Mouse (Mus musculus): ENCODE data around the gene Tpbg. TPM values are rescaled to one million over a fixed set of nuclear protein-coding genes. Genes with fewer than 3 reads are reported as not detected.

Tpbg gene
- polyA plus RNA-seq, 1 experiment from 2014 or later: 18.2 TPM

GRCm38 (mm10) chr9:85843031-85843890 is 1.1 kb downstream of the Tpbg start:
- ATAC-seq (ENCODE audit: low FRiP score, low TSS enrichment): peak; percentile 69
- Histone ChIP-seq H3K4me1 (ENCODE audit: insufficient read depth, low read length) (peaks cover 17% of the 10 kb centered on the region), H3K4me2 (replicated peaks; ENCODE audit: low read depth, low read length) (peak overlapping the region; percentile 95), H3K27ac (ENCODE audit: low read length) (peak overlapping the region; percentile 93), H3K27me3 (ENCODE audit: insufficient read depth, low read length) (0 out of 2 replicates have a peak, but pooled peaks cover 5% of the 10 kb centered on the region), H3K9me3 (ENCODE audit: low read length) (no peaks in the 10 kb centered on the region), H3K9ac (replicated peaks; ENCODE audit: low read length) (peak overlapping the region; percentile 81), H3K4me3 (ENCODE audit: low read length) (peak overlapping the region; percentile 77), H3K36me3 (ENCODE audit: insufficient read depth, low read length) (no peaks in the 10 kb centered on the region)
- WGBS: under 1% methylated on average over 60 of the region's 65 CpGs

- peak; percentile 44 for ATAC-seq (ENCODE audit: low FRiP score, low TSS enrichment)
- Histone ChIP-seq H3K9me3 (ENCODE audit: low read length) (no peaks in the 10 kb centered on the region), H3K27ac (ENCODE audit: low read length) (peak overlapping the region; percentile 93), H3K4me3 (ENCODE audit: low read length) (peak overlapping the region; percentile 77), H3K27me3 (ENCODE audit: insufficient read depth, low read length) (0 out of 2 replicates have a peak, but pooled peaks cover 5% of the 10 kb centered on the region), H3K4me1 (ENCODE audit: insufficient read depth, low read length) (peaks cover 17% of the 10 kb centered on the region), H3K9ac (replicated peaks; ENCODE audit: low read length) (peak overlapping the region; percentile 81), H3K4me2 (replicated peaks; ENCODE audit: low read depth, low read length) (peak overlapping the region; percentile 95), H3K36me3 (ENCODE audit: insufficient read depth, low read length) (no peaks in the 10 kb centered on the region)
- WGBS: 3% methylated on average over 80 of the region's 80 CpGs
Observed at GRCm38 (mm10) chr9:85843891-85844646, 1.9 kb downstream of the Tpbg start.

- Histone ChIP-seq H3K4me1 (ENCODE audit: insufficient read depth, low read length) (peaks cover 17% of the 10 kb centered on the region), H3K4me2 (replicated peaks; ENCODE audit: low read depth, low read length) (peak overlapping the region; percentile 95), H3K9me3 (ENCODE audit: low read length) (no peaks in the 10 kb centered on the region), H3K27ac (ENCODE audit: low read length) (no peak overlapping the region), H3K27me3 (ENCODE audit: insufficient read depth, low read length) (0 out of 2 replicates have a peak, but pooled peaks cover 5% of the 10 kb centered on the region), H3K9ac (replicated peaks; ENCODE audit: low read length) (peak overlapping the region; percentile 81), H3K36me3 (ENCODE audit: insufficient read depth, low read length) (no peaks in the 10 kb centered on the region), H3K4me3 (ENCODE audit: low read length) (peak overlapping the region; percentile 77)
- ATAC-seq (ENCODE audit: low FRiP score, low TSS enrichment): no peak
- 46% methylated on average over 9 of the region's 9 CpGs for WGBS
Observed at GRCm38 (mm10) chr9:85844647-85844983, 2.4 kb downstream of the Tpbg start.

GRCm38 (mm10) chr9:85846186-85846585 is 4.0 kb downstream of the Tpbg start:
- no peak overlapping the region for H3K9ac ChIP-seq (replicated peaks; ENCODE audit: low read length)
- H3K4me2 ChIP-seq (replicated peaks; ENCODE audit: low read depth, low read length): no peak overlapping the region
- H3K9me3 ChIP-seq (ENCODE audit: low read length): no peaks in the 10 kb centered on the region
- 43% methylated on average over 2 of the region's 2 CpGs for WGBS
- peaks cover 17% of the 10 kb centered on the region for H3K4me1 ChIP-seq (ENCODE audit: insufficient read depth, low read length)
- no peak overlapping the region for H3K4me3 ChIP-seq (ENCODE audit: low read length)
- no peak overlapping the region for H3K27ac ChIP-seq (ENCODE audit: low read length)
- no peak for ATAC-seq (ENCODE audit: low FRiP score, low TSS enrichment)
- 0 out of 2 replicates have a peak, but pooled peaks cover 5% of the 10 kb centered on the region for H3K27me3 ChIP-seq (ENCODE audit: insufficient read depth, low read length)
- H3K36me3 ChIP-seq (ENCODE audit: insufficient read depth, low read length): no peaks in the 10 kb centered on the region

GRCm38 (mm10) chr9:85854780-85855179 is 12.6 kb downstream of the Tpbg start:
- ATAC-seq (ENCODE audit: low FRiP score, low TSS enrichment): no peak
- WGBS: 91% methylated on average over 4 of the region's 4 CpGs

DNA sequence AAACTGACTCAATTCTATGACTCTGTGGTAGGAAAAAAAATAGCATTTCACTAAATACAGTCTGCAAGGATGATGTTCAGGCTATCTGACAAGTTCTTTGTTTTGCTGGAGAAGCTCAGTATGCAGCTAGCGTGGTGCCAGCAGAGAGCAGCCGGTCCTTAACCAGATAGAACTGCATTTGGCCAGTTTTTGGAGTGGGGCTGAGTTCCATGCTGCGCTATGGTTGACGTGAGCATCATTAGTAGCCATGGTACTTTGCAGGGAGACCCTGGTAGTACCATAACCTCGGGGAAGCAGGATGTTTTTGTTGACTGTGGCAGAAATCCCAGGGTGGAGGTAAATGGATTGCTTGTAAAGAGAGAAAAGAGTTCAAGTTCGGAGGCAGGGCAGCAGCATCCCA is 14.3 kb downstream of the Tpbg start:
- Histone ChIP-seq H3K9me3 (ENCODE audit: low read length) (no peaks in the 10 kb centered on the region), H3K36me3 (ENCODE audit: insufficient read depth, low read length) (no peaks in the 10 kb centered on the region), H3K4me3 (ENCODE audit: low read length) (no peak overlapping the region), H3K27me3 (ENCODE audit: insufficient read depth, low read length) (no peaks in the 10 kb centered on the region), H3K9ac (replicated peaks; ENCODE audit: low read length) (no peak overlapping the region), H3K4me1 (ENCODE audit: insufficient read depth, low read length) (no peaks in the 10 kb centered on the region), H3K4me2 (replicated peaks; ENCODE audit: low read depth, low read length) (no peak overlapping the region), H3K27ac (ENCODE audit: low read length) (no peak overlapping the region)
- no peak for ATAC-seq (ENCODE audit: low FRiP score, low TSS enrichment)
- WGBS: 59% methylated on average over 6 of the region's 6 CpGs

More at GRCm38 (mm10) chr9:85854780-85855179, 12.6 kb downstream of the Tpbg start:
- H3K4me1 ChIP-seq (ENCODE audit: insufficient read depth, low read length): no peaks in the 10 kb centered on the region
- no peaks in the 10 kb centered on the region for H3K27me3 ChIP-seq (ENCODE audit: insufficient read depth, low read length)
- H3K9ac ChIP-seq (replicated peaks; ENCODE audit: low read length): no peak overlapping the region
- no peaks in the 10 kb centered on the region for H3K9me3 ChIP-seq (ENCODE audit: low read length)
- no peaks in the 10 kb centered on the region for H3K36me3 ChIP-seq (ENCODE audit: insufficient read depth, low read length)
- H3K27ac ChIP-seq (ENCODE audit: low read length): no peak overlapping the region
- no peak overlapping the region for H3K4me3 ChIP-seq (ENCODE audit: low read length)
- H3K4me2 ChIP-seq (replicated peaks; ENCODE audit: low read depth, low read length): no peak overlapping the region

DNA sequence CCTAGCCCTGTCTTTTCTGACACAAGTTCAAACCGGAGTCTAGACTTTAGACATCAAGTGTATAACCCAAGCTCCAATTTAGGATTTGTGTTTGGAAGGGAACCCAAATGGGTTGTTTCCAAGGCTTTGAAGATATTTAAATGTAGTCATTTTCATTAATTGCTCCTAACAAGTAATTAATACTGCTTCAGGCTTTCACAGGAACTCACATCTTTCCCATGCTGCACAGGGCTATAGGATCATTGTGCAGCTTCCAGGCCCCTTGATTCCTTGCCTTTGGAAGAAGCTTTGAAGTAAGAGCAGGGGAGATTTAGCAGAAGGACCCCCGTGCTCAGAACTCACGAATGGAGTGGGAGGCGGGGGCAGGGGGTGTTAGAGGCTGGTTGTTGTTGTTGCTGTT is 18.9 kb downstream of the Tpbg start:
- no peaks in the 10 kb centered on the region for H3K36me3 ChIP-seq (ENCODE audit: insufficient read depth, low read length)
- no peak overlapping the region for H3K4me2 ChIP-seq (replicated peaks; ENCODE audit: low read depth, low read length)
- no peak for ATAC-seq (ENCODE audit: low FRiP score, low TSS enrichment)
- H3K9me3 ChIP-seq (ENCODE audit: low read length): no peaks in the 10 kb centered on the region
- H3K4me3 ChIP-seq (ENCODE audit: low read length): no peak overlapping the region
- H3K9ac ChIP-seq (replicated peaks; ENCODE audit: low read length): no peak overlapping the region
- no peak overlapping the region for H3K27ac ChIP-seq (ENCODE audit: low read length)
- no peaks in the 10 kb centered on the region for H3K27me3 ChIP-seq (ENCODE audit: insufficient read depth, low read length)
- 63% methylated on average over 4 of the region's 4 CpGs for WGBS
- H3K4me1 ChIP-seq (ENCODE audit: insufficient read depth, low read length): no peaks in the 10 kb centered on the region

DNA sequence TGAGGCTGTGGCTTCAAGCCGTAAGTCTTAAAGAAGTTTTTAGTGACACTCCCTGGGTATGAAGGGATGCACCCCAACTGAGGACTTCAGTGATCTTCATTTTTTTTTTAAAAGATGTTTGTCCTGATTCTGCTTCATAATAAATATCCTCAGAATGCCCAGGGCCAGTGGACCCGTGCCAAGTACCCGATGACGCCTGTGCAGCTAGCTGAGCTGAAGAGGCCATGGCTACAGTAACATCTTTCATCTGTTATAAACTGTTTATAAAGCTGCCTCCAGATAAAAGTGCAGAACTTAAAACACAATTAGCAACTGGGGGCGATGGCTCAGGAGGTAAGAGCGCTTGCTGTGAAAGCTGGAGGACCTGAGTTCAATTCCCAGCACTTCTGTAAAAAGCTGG is 20.4 kb downstream of the Tpbg start:
- Histone ChIP-seq H3K36me3 (ENCODE audit: insufficient read depth, low read length) (no peaks in the 10 kb centered on the region), H3K4me1 (ENCODE audit: insufficient read depth, low read length) (no peaks in the 10 kb centered on the region), H3K9ac (replicated peaks; ENCODE audit: low read length) (no peak overlapping the region), H3K27ac (ENCODE audit: low read length) (no peak overlapping the region), H3K4me3 (ENCODE audit: low read length) (no peak overlapping the region), H3K4me2 (replicated peaks; ENCODE audit: low read depth, low read length) (no peak overlapping the region), H3K27me3 (ENCODE audit: insufficient read depth, low read length) (no peaks in the 10 kb centered on the region), H3K9me3 (ENCODE audit: low read length) (no peaks in the 10 kb centered on the region)
- ATAC-seq (ENCODE audit: low FRiP score, low TSS enrichment): no peak
- 79% methylated on average over 6 of the region's 6 CpGs for WGBS

DNA sequence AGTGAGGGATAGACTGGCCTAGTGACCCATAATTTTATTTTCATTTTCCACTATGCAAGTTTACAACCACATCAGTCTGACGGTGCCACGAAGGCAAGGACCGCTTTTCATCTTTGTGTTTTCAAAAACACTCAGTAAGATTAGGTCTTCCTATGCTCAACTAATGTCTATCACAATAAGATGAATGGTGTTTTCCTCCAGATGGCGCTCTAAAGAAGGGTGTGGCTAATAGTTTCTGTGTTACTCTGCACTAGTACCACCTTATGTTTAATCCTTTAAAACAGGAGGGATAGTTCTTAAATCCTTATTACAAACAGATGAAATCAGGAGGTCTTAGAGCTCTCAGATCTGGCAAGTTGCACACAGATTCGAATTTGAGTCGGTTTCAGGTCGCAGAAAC is 30.7 kb downstream of the Tpbg start:
- Histone ChIP-seq H3K4me1 (ENCODE audit: insufficient read depth, low read length) (no peaks in the 10 kb centered on the region), H3K9ac (replicated peaks; ENCODE audit: low read length) (no peak overlapping the region), H3K4me2 (replicated peaks; ENCODE audit: low read depth, low read length) (no peak overlapping the region), H3K36me3 (ENCODE audit: insufficient read depth, low read length) (no peaks in the 10 kb centered on the region), H3K27me3 (ENCODE audit: insufficient read depth, low read length) (no peaks in the 10 kb centered on the region), H3K9me3 (ENCODE audit: low read length) (no peaks in the 10 kb centered on the region), H3K27ac (ENCODE audit: low read length) (no peak overlapping the region), H3K4me3 (ENCODE audit: low read length) (no peak overlapping the region)
- 79% methylated on average over 7 of the region's 7 CpGs for WGBS
- ATAC-seq (ENCODE audit: low FRiP score, low TSS enrichment): no peak

DNA sequence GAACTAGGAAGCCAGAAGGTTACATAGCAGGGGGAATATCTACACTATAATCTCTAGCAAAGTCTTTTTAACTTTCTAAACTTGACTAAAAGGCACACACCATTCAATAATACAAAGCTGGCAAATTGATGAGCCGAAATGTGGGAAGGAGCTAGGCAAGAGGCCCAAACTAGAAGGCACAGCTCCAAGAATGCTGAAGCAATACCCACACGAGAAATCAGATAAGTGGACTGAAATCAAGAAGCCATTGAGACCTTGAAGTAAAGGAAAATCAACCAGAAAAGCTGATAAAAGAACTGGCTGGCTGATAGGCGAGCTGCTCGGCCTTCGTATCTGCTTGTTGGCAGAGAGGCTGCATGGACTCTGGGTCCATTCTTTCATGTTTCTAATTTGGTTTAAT is 51.5 kb downstream of the Tpbg start:
- H3K9ac ChIP-seq (replicated peaks; ENCODE audit: low read length): no peak overlapping the region
- H3K4me2 ChIP-seq (replicated peaks; ENCODE audit: low read depth, low read length): no peak overlapping the region
- no peaks in the 10 kb centered on the region for H3K4me1 ChIP-seq (ENCODE audit: insufficient read depth, low read length)
- 79% methylated on average over 5 of the region's 5 CpGs for WGBS
- no peaks in the 10 kb centered on the region for H3K9me3 ChIP-seq (ENCODE audit: low read length)
- H3K36me3 ChIP-seq (ENCODE audit: insufficient read depth, low read length): no peaks in the 10 kb centered on the region
- no peak overlapping the region for H3K4me3 ChIP-seq (ENCODE audit: low read length)
- no peak overlapping the region for H3K27ac ChIP-seq (ENCODE audit: low read length)
- H3K27me3 ChIP-seq (ENCODE audit: insufficient read depth, low read length): no peaks in the 10 kb centered on the region
- no peak for ATAC-seq (ENCODE audit: low FRiP score, low TSS enrichment)
